Mouse (Mus musculus) megakaryocyte, embryonic 14.5 days (primary cell): Measurements from ENCODE around the gene Mrpl23. TPM values are rescaled to one million over a fixed set of nuclear protein-coding genes. Genes with fewer than 3 reads are reported as not detected.

Experiments
- H3K27me3 ChIP-seq: replicated peaks from 2 replicates; pipeline ENCODE3; 2012; ENCODE audit warnings: inconsistent platforms
- H3K36me3 ChIP-seq: replicated peaks from 2 replicates; pipeline ENCODE3; 2012; ENCODE audit warnings: low read length, inconsistent platforms, mixed read lengths
- H3K4me1 ChIP-seq: 2 replicates; pipeline ENCODE4 v1.6.1; 2012; ENCODE audit warnings: inconsistent platforms
- H3K4me3 ChIP-seq: replicated peaks from 2 replicates; pipeline ENCODE3; 2012; ENCODE audit warnings: moderate library complexity, mild to moderate bottlenecking, inconsistent platforms
- H3K9me3 ChIP-seq: 2 replicates; pipeline ENCODE4 v1.6.1; 2012; ENCODE audit warnings: inconsistent platforms
- FLI1 ChIP-seq: IDR thresholded peaks from 2 replicates; pipeline ENCODE4 v1.6.1; 2012; ENCODE audit warnings: low read length, inconsistent platforms, mixed read lengths
- GATA1 ChIP-seq: IDR thresholded peaks from 3 replicates; pipeline ENCODE4 v1.6.1; 2012; ENCODE audit warnings: mixed read lengths, low read length, inconsistent platforms, borderline replicate concordance
- polyA plus RNA-seq: library from polyadenylated mRNA; stranded (reverse); fragments of >175 nt; gene quantifications from 2 replicates; pipeline ENCODE4 v1.2.3, GENCODE M21; 2012; ENCODE audit warnings: low replicate concordance; ENCODE audit not compliant: insufficient read depth

Mrpl23 gene
- 10.5 TPM in 2 replicates for polyA plus RNA-seq

GRCm38 (mm10) chr7:142532671-142533058 lies at the start of gene Mrpl23:
Gene Mrpl23, plus strand, starts transcription at chr7:142532686.
- peak within 1 kb of the TSS; percentile 96 for H3K4me3 ChIP-seq
- H3K9me3 ChIP-seq: no peaks in the 10 kb centered on the region
- peaks cover 23% of the 10 kb centered on the region for H3K36me3 ChIP-seq
- peaks cover 30% of the 10 kb centered on the region for H3K4me1 ChIP-seq
- H3K27me3 ChIP-seq: peaks cover 37% of the 10 kb centered on the region
- TF ChIP-seq GATA1 (no peak), FLI1 (no peak)

GRCm38 (mm10) chr7:142483136-142483535 lies 49.4 kb upstream of the Mrpl23 start:
- Histone ChIP-seq H3K4me1 (no peaks in the 10 kb centered on the region), H3K27me3 (peaks cover 94% of the 10 kb centered on the region), H3K36me3 (no peaks in the 10 kb centered on the region), H3K9me3 (no peaks in the 10 kb centered on the region), H3K4me3 (no peak overlapping the region)
- no peak for TF ChIP-seq GATA1
- no peak for TF ChIP-seq FLI1

DNA sequence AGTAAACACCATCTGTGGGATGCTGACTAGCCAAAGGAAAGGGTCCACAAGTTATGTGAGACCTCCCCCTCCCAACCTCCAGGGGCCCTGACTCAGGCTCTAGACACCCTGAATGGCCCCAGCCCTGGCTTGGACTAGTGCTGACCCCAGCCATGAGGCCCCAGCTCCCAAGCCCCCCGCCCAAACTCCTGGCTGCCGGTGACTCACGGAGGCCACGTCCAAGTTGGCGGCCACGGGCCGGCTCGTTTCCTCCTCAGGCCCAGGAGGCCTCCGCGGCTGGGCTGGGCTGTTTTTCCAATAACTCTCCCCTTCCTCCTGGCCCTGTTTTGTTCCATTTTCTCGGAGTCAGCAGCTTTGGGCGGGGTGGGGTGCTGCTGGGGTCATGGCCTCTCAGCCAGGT lies 47.7 kb upstream of the Mrpl23 start:
- Histone ChIP-seq H3K4me1 (no peaks in the 10 kb centered on the region), H3K4me3 (no peak overlapping the region), H3K36me3 (no peaks in the 10 kb centered on the region), H3K27me3 (peaks cover 95% of the 10 kb centered on the region), H3K9me3 (no peaks in the 10 kb centered on the region)
- TF ChIP-seq GATA1: no peak
- TF ChIP-seq FLI1: no peak

DNA sequence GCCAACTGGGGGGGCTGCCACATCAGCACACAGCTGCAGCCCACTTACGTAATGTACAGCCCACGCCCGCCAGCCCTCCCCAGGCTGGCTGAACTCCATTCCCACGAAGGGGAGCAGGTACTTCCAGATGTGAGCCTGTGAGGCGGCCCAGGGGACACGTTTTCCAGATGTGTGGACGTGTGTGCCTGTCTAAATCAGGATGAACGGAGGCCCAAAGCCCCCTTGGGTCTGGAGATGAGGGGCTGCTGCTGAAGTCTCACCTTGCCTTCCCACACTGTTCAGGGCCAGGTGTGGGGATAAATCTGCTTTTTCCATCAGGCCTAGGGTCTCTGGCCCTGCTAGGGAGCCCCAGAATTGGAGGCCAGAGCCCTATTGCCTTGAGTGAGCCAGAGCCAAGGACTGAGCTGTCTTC lies 45.7 kb upstream of the Mrpl23 start:
- no peak overlapping the region for H3K4me3 ChIP-seq
- H3K9me3 ChIP-seq: no peaks in the 10 kb centered on the region
- no peak for TF ChIP-seq GATA1
- no peak for TF ChIP-seq FLI1
- no peaks in the 10 kb centered on the region for H3K36me3 ChIP-seq
- H3K4me1 ChIP-seq: no peaks in the 10 kb centered on the region
- peaks cover 95% of the 10 kb centered on the region for H3K27me3 ChIP-seq

DNA sequence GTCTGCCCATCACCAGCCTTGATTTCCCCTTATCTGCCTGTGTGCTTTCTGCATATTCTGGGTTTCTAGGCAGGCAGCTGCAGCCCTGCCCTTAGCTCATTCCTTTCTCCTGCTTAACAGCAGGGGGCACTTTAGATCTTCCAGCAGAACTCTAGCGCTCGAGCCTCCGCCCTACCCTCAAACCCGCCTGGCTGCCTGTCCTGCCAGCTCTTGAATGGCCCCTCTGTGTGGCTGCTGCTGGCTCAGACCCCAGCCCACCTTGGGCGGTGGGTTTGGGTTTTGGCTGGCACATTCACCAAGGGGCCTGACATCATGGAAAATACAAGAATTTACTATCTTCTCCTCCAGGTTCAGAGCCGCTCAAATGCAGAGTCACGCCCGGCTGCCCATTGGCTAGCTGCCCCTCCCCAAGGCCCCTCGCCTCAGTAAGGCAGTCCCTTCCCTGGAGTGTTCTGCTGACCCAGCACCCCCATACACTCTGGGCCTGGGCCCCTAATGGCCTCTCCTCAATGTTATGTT lies 45.1 kb upstream of the Mrpl23 start:
- peaks cover 96% of the 10 kb centered on the region for H3K27me3 ChIP-seq
- H3K4me1 ChIP-seq: no peaks in the 10 kb centered on the region
- no peak for TF ChIP-seq FLI1
- TF ChIP-seq GATA1: no peak
- no peaks in the 10 kb centered on the region for H3K9me3 ChIP-seq
- H3K36me3 ChIP-seq: no peaks in the 10 kb centered on the region
- H3K4me3 ChIP-seq: no peak overlapping the region

GRCm38 (mm10) chr7:142488053-142488452 lies 44.4 kb upstream of the Mrpl23 start:
- TF ChIP-seq FLI1 (no peak), GATA1 (no peak)
- Histone ChIP-seq H3K9me3 (no peaks in the 10 kb centered on the region), H3K27me3 (peaks cover 96% of the 10 kb centered on the region), H3K36me3 (no peaks in the 10 kb centered on the region), H3K4me1 (no peaks in the 10 kb centered on the region), H3K4me3 (no peak overlapping the region)

DNA sequence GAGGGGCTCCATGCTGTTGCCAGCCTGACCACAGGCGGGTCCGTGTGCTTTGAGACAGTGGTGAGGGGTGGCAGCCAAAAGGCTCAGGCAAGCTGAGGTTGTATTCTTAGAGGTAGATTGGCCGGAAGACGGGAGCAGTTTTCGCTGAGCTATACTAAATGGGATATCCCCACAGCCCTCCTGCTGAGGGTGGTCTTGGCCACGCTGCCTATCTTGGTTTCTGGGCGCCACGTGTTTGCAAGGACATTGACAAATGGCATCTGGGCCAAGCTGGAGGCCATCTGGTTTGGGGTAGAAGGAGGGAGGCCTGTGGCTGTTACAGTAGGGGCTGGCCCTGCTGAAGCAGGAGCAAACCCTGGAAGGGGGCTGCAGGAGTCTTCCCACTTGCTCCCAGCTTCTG lies 39.0 kb upstream of the Mrpl23 start:
- Histone ChIP-seq H3K4me3 (no peak overlapping the region), H3K4me1 (no peaks in the 10 kb centered on the region), H3K36me3 (no peaks in the 10 kb centered on the region), H3K9me3 (no peaks in the 10 kb centered on the region), H3K27me3 (peaks cover 91% of the 10 kb centered on the region)
- TF ChIP-seq FLI1: no peak
- no peak for TF ChIP-seq GATA1

- 0 out of 2 replicates have a peak, but pooled peaks cover 2% of the 10 kb centered on the region for H3K4me1 ChIP-seq
- no peaks in the 10 kb centered on the region for H3K9me3 ChIP-seq
- H3K27me3 ChIP-seq: peaks cover 84% of the 10 kb centered on the region
- no peaks in the 10 kb centered on the region for H3K36me3 ChIP-seq
- TF ChIP-seq FLI1: no peak
- TF ChIP-seq GATA1: no peak
- no peak overlapping the region for H3K4me3 ChIP-seq
These were observed 36.3 kb upstream of the Mrpl23 start for GRCm38 (mm10) chr7:142496158-142496557.

DNA sequence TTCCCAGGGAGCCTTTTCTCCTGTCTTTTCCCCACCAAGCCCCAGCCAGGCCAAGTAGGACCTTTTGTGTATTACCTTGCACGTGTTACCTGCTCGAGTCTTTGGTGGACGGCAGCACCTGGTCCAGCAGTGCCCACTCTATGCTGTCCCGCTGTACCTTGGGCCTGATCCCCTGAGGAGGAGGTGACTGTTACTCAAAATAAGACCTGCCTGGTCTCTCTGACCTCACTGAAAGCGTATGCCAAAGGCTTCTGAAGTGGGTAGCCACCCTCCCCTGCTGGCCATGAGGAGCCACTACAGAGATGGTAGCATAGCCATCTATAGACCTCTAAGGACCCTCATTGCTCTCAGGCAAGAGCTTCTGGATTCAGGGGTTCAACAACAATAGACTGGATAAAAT lies 35.7 kb upstream of the Mrpl23 start:
- Histone ChIP-seq H3K9me3 (no peaks in the 10 kb centered on the region), H3K27me3 (peaks cover 83% of the 10 kb centered on the region), H3K36me3 (no peaks in the 10 kb centered on the region), H3K4me3 (no peak overlapping the region), H3K4me1 (0 out of 2 replicates have a peak, but pooled peaks cover 2% of the 10 kb centered on the region)
- TF ChIP-seq GATA1: no peak
- TF ChIP-seq FLI1: no peak

GRCm38 (mm10) chr7:142497775-142498174 lies 34.7 kb upstream of the Mrpl23 start:
- H3K36me3 ChIP-seq: no peaks in the 10 kb centered on the region
- no peaks in the 10 kb centered on the region for H3K9me3 ChIP-seq
- H3K4me3 ChIP-seq: no peak overlapping the region
- TF ChIP-seq GATA1 (no peak), FLI1 (no peak)
- H3K4me1 ChIP-seq: 0 out of 2 replicates have a peak, but pooled peaks cover 2% of the 10 kb centered on the region
- H3K27me3 ChIP-seq: peaks cover 81% of the 10 kb centered on the region

DNA sequence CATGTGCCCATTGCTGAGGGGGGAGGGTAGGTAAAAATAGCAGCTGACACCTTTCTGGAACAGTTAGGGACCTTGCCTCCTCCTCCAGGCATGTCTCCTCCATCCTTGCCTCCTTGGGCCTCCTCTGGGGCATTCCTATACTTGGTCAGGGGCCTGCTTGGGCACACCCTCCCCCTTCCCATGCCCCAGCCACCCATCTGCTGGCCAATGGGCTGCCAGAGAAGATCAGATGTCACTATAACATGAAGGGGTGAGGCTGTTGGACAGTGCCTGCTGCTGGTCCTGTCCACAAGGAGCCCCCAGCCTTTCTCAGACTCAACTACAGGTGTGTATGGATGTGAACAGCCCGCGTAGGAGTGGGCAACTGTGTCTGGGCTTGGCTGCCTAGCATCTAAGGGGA lies 33.9 kb upstream of the Mrpl23 start, which contains the start of gene Tnnt3:
Gene Tnnt3 (plus strand): TSS at position 262 of the 400 bp plus-strand sequence.
- no peaks in the 10 kb centered on the region for H3K36me3 ChIP-seq
- no peak within 1 kb of the TSS for H3K4me3 ChIP-seq
- H3K4me1 ChIP-seq: 0 out of 2 replicates have a peak, but pooled peaks cover 2% of the 10 kb centered on the region
- H3K9me3 ChIP-seq: no peaks in the 10 kb centered on the region
- H3K27me3 ChIP-seq: peaks cover 79% of the 10 kb centered on the region
- TF ChIP-seq GATA1: no peak
- no peak for TF ChIP-seq FLI1
